Mouse (Mus musculus) liver, adult 2 months (tissue): Measurements from ENCODE around the gene Borcs5.

Experiments
- CTCF ChIP-seq: fragments of 200-500 bp; IDR thresholded peaks from 2 replicates; pipeline ENCODE4 v1.5.1; 2011; ENCODE audit warnings: low read depth, low read length, control low read depth
- POLR2A ChIP-seq: fragments of 200-500 bp; IDR thresholded peaks from 2 replicates; pipeline ENCODE4 v1.6.1; 2011; ENCODE audit warnings: low read length, control low read depth; ENCODE audit not compliant: insufficient read depth; ENCODE audit errors: extremely low read depth

GRCm38 (mm10) chr6:134617589-134617988, 21.7 kb upstream of the Borcs5 start:
- no peak for TF ChIP-seq CTCF
- TF ChIP-seq POLR2A = no peak
